Mouse (Mus musculus) liver, adult 2 months (tissue): Measurements from ENCODE around the gene Lin7a. TPM values are rescaled to one million over a fixed set of nuclear protein-coding genes. Genes with fewer than 3 reads are reported as not detected.
"Not testable (repeated sequence)": the region's sequence is repeated elsewhere in the genome, so short reads cannot be mapped to it uniquely, and the experiment has no call there.

Experiments used
- DNase-seq: peaks from one replicate; pipeline ENCODE4 v3.0.0-alpha.2; 2011; ENCODE audit warnings: low read depth, low spot score; ENCODE audit errors: extremely low read depth
- H3K27ac ChIP-seq: fragments of 200-500 bp; replicated peaks from 2 replicates; pipeline ENCODE4 v1.5.1; 2012; ENCODE audit warnings: low read depth, mild to moderate bottlenecking, control low read depth, inconsistent platforms, low read length; ENCODE audit not compliant: insufficient read depth
- H3K27me3 ChIP-seq: fragments of 200-500 bp; 2 replicates; pipeline ENCODE4 v1.6.1; 2012; ENCODE audit warnings: mild to moderate bottlenecking, moderate library complexity, low read length, inconsistent platforms; ENCODE audit not compliant: control insufficient read depth, insufficient read depth
- H3K36me3 ChIP-seq: fragments of 200-500 bp; 2 replicates; pipeline ENCODE4 v1.6.1; 2012; ENCODE audit warnings: low read length, inconsistent platforms; ENCODE audit not compliant: control insufficient read depth, insufficient read depth
- H3K4me1 ChIP-seq: fragments of 200-500 bp; 2 replicates; pipeline ENCODE4 v1.6.1; 2011; ENCODE audit warnings: low read length; ENCODE audit not compliant: control insufficient read depth, insufficient read depth
- H3K4me3 ChIP-seq: fragments of 200-500 bp; 2 replicates; pipeline ENCODE4 v1.5.1; 2011; ENCODE audit warnings: low read depth, mild to moderate bottlenecking, control low read depth, low read length, moderate library complexity; ENCODE audit not compliant: insufficient read depth
- H3K79me2 ChIP-seq: fragments of 200-500 bp; 2 replicates; pipeline ENCODE4 v1.6.1; 2012; ENCODE audit warnings: inconsistent platforms, mild to moderate bottlenecking, low read length, moderate library complexity; ENCODE audit not compliant: control insufficient read depth, insufficient read depth
- H3K9ac ChIP-seq: fragments of 200-500 bp; 2 replicates; pipeline ENCODE4 v1.6.1; 2012; ENCODE audit warnings: low read depth, mild to moderate bottlenecking, control low read depth, inconsistent platforms, low read length
- CTCF ChIP-seq: fragments of 200-500 bp; IDR thresholded peaks from 2 replicates; pipeline ENCODE4 v1.5.1; 2011; ENCODE audit warnings: low read depth, low read length, control low read depth
- POLR2A ChIP-seq: fragments of 200-500 bp; IDR thresholded peaks from 2 replicates; pipeline ENCODE4 v1.6.1; 2011; ENCODE audit warnings: low read length, control low read depth; ENCODE audit not compliant: insufficient read depth; ENCODE audit errors: extremely low read depth
- WGBS: fragments of 180-500 bp; shearing (Covaris S2); methylation state at CpG from one replicate; pipeline ENCODE4 v1.1.7; 2018; 5-methylcytosine and 5-hydroxymethylcytosine counted together
- polyA plus RNA-seq: library from polyadenylated mRNA; depleted of rRNA; stranded (reverse); fragments of >200 nt; gene quantifications from 2 replicates; pipeline ENCODE4 v1.2.3, GENCODE M21; 2012
- total RNA-seq: library from RNA; depleted of rRNA; stranded (reverse); fragments of >200 nt; gene quantifications from 2 replicates; pipeline ENCODE4 v1.2.3, GENCODE M21; 2014

Lin7a gene
- total and polyA plus RNA-seq, 2 experiments, result 3.4 to 28.2 TPM

- no peaks in the 10 kb centered on the region for H3K79me2 ChIP-seq
- no peaks in the 10 kb centered on the region for H3K4me1 ChIP-seq
- no peak for DNase-seq
- no peak overlapping the region for H3K27ac ChIP-seq
- H3K9ac ChIP-seq, result no peak overlapping the region
- 78% methylated on average over 3 of the region's 3 CpGs for WGBS
- H3K27me3 ChIP-seq, result no peaks in the 10 kb centered on the region
- no peak for TF ChIP-seq POLR2A
- no peak for TF ChIP-seq CTCF
- no peaks in the 10 kb centered on the region for H3K36me3 ChIP-seq
- H3K4me3 ChIP-seq, result no peak overlapping the region
Measured at GRCm38 (mm10) chr10:107238861-107239435, 32.5 kb upstream of the Lin7a start.

GRCm38 (mm10) chr10:107239651-107240330 lies 31.7 kb upstream of the Lin7a start:
- Histone ChIP-seq H3K4me3 (no peak overlapping the region), H3K36me3 (no peaks in the 10 kb centered on the region), H3K79me2 (no peaks in the 10 kb centered on the region), H3K27ac (no peak overlapping the region), H3K27me3 (no peaks in the 10 kb centered on the region), H3K4me1 (no peaks in the 10 kb centered on the region), H3K9ac (no peak overlapping the region)
- DNase-seq, result no peak
- WGBS, result 85% methylated on average over 2 of the region's 2 CpGs
- TF ChIP-seq CTCF (no peak), POLR2A (no peak)

GRCm38 (mm10) chr10:107240446-107240845 lies 31.0 kb upstream of the Lin7a start:
- Histone ChIP-seq H3K36me3 (no peaks in the 10 kb centered on the region), H3K4me1 (no peaks in the 10 kb centered on the region), H3K27me3 (no peaks in the 10 kb centered on the region), H3K79me2 (no peaks in the 10 kb centered on the region), H3K9ac (no peak overlapping the region), H3K27ac (no peak overlapping the region), H3K4me3 (no peak overlapping the region)
- WGBS, result 87% methylated on average over 1 of the region's 1 CpGs
- DNase-seq, result no peak
- TF ChIP-seq POLR2A (no peak), CTCF (no peak)

- DNase-seq, result no peak
- no peak overlapping the region for H3K4me3 ChIP-seq
- no peaks in the 10 kb centered on the region for H3K79me2 ChIP-seq
- no peak overlapping the region for H3K27ac ChIP-seq
- H3K27me3 ChIP-seq, result no peaks in the 10 kb centered on the region
- no peaks in the 10 kb centered on the region for H3K4me1 ChIP-seq
- TF ChIP-seq POLR2A, result no peak
- TF ChIP-seq CTCF, result no peak
- H3K9ac ChIP-seq, result no peak overlapping the region
- no peaks in the 10 kb centered on the region for H3K36me3 ChIP-seq
- 91% methylated on average over 3 of the region's 3 CpGs for WGBS
Measured at GRCm38 (mm10) chr10:107240986-107241385, 30.5 kb upstream of the Lin7a start.

GRCm38 (mm10) chr10:107241406-107241805 lies 30.1 kb upstream of the Lin7a start:
- Histone ChIP-seq H3K27ac (no peak overlapping the region), H3K4me1 (no peaks in the 10 kb centered on the region), H3K36me3 (no peaks in the 10 kb centered on the region), H3K79me2 (no peaks in the 10 kb centered on the region), H3K27me3 (no peaks in the 10 kb centered on the region), H3K9ac (no peak overlapping the region), H3K4me3 (no peak overlapping the region)
- TF ChIP-seq CTCF (no peak), POLR2A (no peak)
- no peak for DNase-seq

GRCm38 (mm10) chr10:107241999-107242398 lies 29.5 kb upstream of the Lin7a start:
- H3K36me3 ChIP-seq, H3K4me1 ChIP-seq, H3K9ac ChIP-seq, H3K79me2 ChIP-seq, H3K4me3 ChIP-seq, DNase-seq, H3K27ac ChIP-seq, H3K27me3 ChIP-seq: not testable (repeated sequence)
- 84% methylated on average over 1 of the region's 1 CpGs for WGBS
